Mouse (Mus musculus): Measurements from ENCODE around the gene Des.
A peak's percentile ranks its signal among the peaks of the same experiment; 100 is the strongest.

DNA sequence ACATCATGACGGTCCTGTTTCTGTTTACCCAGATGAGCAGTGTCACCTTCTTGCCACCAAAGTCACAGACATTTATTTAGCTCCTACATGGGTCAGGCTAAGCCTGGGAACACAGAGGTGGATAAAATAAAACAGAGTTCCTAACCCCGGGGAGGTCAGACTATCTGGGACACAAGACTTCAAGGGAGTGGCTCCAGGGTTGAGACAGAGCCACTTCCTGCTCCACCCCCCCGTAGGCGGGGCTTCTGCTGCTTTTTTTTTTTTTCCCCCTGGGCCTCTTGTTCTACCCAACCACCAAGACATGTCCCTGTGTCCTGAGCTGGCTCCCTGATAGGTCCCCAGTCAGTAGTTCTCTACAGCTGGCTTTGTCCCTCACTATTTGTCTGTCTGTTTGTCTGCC is 1.6 kb downstream of the Des start:
- no peak for TF ChIP-seq CTCF (IDR thresholded peaks at IDR 0.05; ENCODE audit: low read depth)
- 0 out of 2 replicates have a peak, but pooled peaks have one; percentile 28 for TF ChIP-seq EP300 (IDR thresholded peaks at IDR 0.05; ENCODE audit: low read depth)

Data from heart, postnatal 0 days (tissue).